Mouse (Mus musculus) ES-Bruce4 (cell line): ENCODE data around the gene Arhgef9.

Experiments used
- CTCF ChIP-seq: IDR thresholded peaks from one replicate; pipeline ENCODE4 v1.8.1; 2011; ENCODE audit warnings: low read depth, low read length
- POLR2A ChIP-seq: IDR thresholded peaks from one replicate; pipeline ENCODE4 v1.8.1; 2011; ENCODE audit warnings: low read length; ENCODE audit not compliant: insufficient read depth

GRCm38 (mm10) chrX:95165671-95166127 is 31.0 kb downstream of the Arhgef9 start:
- TF ChIP-seq CTCF (no peak), POLR2A (no peak)
